Mouse (Mus musculus): ENCODE measurements around the gene Magi1. TPM values are rescaled to one million over a fixed set of nuclear protein-coding genes. Genes with fewer than 3 reads are reported as not detected.

Gene Magi1
- total and polyA plus RNA-seq, 2 experiments = 4.9 to 17.7 TPM

DNA sequence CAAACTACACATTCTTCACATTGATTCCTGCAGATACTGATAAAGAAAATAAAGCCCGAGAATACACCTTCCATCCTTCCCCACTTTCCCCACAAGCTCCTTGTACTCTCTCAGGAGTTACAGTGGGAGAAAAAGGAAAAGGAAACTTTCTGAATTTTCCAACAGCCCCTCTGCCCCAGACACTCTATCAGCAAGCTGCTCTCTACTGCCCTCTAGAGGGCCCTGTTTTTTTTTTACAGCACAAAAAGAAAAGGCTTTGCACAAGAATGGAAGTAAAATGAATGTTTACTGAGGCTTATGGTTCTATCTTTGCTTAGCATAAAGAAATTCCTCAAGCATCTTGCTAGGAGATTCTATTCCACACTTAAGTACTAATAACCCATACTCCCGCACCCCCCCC lies 243.6 kb downstream of the Magi1 start:
- TF ChIP-seq POLR2A (IDR thresholded peaks at IDR 0.05; ENCODE audit: extremely low read depth, insufficient read depth, low read length) = no peak
- TF ChIP-seq CTCF (IDR thresholded peaks at IDR 0.05; ENCODE audit: low read depth, low read length) = peak; percentile 13; the same call in 1 of the 2 replicates
- DNase-seq (ENCODE audit: extremely low read depth, low read depth, low spot score) = no peak
- H3K4me3 ChIP-seq (ENCODE audit: insufficient read depth, low read depth, low read length) = no peak overlapping the region
- H3K27me3 ChIP-seq (ENCODE audit: control insufficient read depth, insufficient read depth, low read length) = no peaks in the 10 kb centered on the region
- H3K4me1 ChIP-seq (ENCODE audit: control insufficient read depth, insufficient read depth, low read length) = no peaks in the 10 kb centered on the region
- no peaks in the 10 kb centered on the region for H3K36me3 ChIP-seq (ENCODE audit: control insufficient read depth, insufficient read depth, low read length)
- WGBS = 77% methylated on average over 2 of the region's 2 CpGs
- no peak overlapping the region for H3K27ac ChIP-seq (replicated peaks; ENCODE audit: insufficient read depth, low read depth, low read length)
- no peak overlapping the region for H3K9ac ChIP-seq (ENCODE audit: low read depth, low read length)
- peaks cover 5% of the 10 kb centered on the region; the same call in 1 of the 2 replicates for H3K79me2 ChIP-seq (ENCODE audit: control insufficient read depth, insufficient read depth, low read length)

DNA sequence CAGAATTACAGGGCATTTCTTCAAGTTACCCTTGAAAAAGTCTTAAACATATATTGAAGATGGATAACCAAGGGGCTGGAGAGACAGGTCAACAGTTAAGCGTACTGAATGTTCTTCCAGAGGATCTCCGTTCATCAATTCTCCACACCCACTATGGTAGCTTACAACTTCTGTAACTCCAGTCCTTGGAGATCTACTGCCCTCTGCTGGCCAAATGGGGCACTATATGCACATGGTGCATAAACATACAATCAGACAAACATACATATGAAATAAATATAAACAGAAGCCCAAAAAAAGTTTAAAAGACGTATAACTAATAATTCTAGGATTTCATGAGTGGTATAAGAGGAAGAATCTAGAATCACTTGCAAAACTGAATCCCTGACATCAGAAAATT lies 244.8 kb downstream of the Magi1 start:
- TF ChIP-seq CTCF (IDR thresholded peaks at IDR 0.05; ENCODE audit: low read depth, low read length) (no peak), POLR2A (IDR thresholded peaks at IDR 0.05; ENCODE audit: extremely low read depth, insufficient read depth, low read length) (no peak)

DNA sequence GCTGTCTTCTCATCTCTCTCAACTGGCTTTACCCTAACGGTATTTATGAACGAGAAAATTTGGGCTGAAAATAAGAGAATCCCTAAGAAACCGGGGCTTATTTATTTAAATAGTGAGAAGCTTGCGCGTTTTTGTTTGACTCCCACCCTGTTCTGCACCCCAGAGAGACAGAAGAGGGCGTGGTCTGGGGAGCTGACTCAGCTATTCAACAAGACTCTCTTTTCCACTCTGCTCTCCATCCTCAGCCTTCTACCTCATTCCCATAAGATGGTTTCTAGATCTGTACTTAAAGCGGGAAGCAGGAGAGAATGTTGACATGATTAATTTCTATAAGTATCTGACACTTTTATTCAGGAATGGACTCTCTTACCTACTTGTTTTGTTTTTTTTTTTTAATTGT lies 247.2 kb downstream of the Magi1 start:
- no peak for DNase-seq (ENCODE audit: extremely low read depth, low read depth, low spot score)
- Histone ChIP-seq H3K4me3 (ENCODE audit: insufficient read depth, low read depth, low read length) (no peak overlapping the region), H3K27ac (replicated peaks; ENCODE audit: insufficient read depth, low read depth, low read length) (no peak overlapping the region), H3K9ac (ENCODE audit: low read depth, low read length) (no peak overlapping the region), H3K27me3 (ENCODE audit: control insufficient read depth, insufficient read depth, low read length) (no peaks in the 10 kb centered on the region), H3K36me3 (ENCODE audit: control insufficient read depth, insufficient read depth, low read length) (no peaks in the 10 kb centered on the region), H3K4me1 (ENCODE audit: control insufficient read depth, insufficient read depth, low read length) (no peaks in the 10 kb centered on the region), H3K79me2 (ENCODE audit: control insufficient read depth, insufficient read depth, low read length) (peaks cover 6% of the 10 kb centered on the region; the same call in 1 of the 2 replicates)
- no peak for TF ChIP-seq POLR2A (IDR thresholded peaks at IDR 0.05; ENCODE audit: extremely low read depth, insufficient read depth, low read length)
- 91% methylated on average over 7 of the region's 7 CpGs for WGBS

More for the DNA sequence above, 244.8 kb downstream of the Magi1 start:
- no peak overlapping the region for H3K9ac ChIP-seq (ENCODE audit: low read depth, low read length)
- no peak overlapping the region for H3K4me3 ChIP-seq (ENCODE audit: insufficient read depth, low read depth, low read length)
- no peaks in the 10 kb centered on the region for H3K36me3 ChIP-seq (ENCODE audit: control insufficient read depth, insufficient read depth, low read length)
- H3K27ac ChIP-seq (replicated peaks; ENCODE audit: insufficient read depth, low read depth, low read length) = no peak overlapping the region
- no peaks in the 10 kb centered on the region for H3K27me3 ChIP-seq (ENCODE audit: control insufficient read depth, insufficient read depth, low read length)
- WGBS = 98% methylated on average over 3 of the region's 3 CpGs
- H3K4me1 ChIP-seq (ENCODE audit: control insufficient read depth, insufficient read depth, low read length) = no peaks in the 10 kb centered on the region
- peaks cover 6% of the 10 kb centered on the region; the same call in 1 of the 2 replicates for H3K79me2 ChIP-seq (ENCODE audit: control insufficient read depth, insufficient read depth, low read length)
- DNase-seq (ENCODE audit: extremely low read depth, low read depth, low spot score) = no peak

DNA sequence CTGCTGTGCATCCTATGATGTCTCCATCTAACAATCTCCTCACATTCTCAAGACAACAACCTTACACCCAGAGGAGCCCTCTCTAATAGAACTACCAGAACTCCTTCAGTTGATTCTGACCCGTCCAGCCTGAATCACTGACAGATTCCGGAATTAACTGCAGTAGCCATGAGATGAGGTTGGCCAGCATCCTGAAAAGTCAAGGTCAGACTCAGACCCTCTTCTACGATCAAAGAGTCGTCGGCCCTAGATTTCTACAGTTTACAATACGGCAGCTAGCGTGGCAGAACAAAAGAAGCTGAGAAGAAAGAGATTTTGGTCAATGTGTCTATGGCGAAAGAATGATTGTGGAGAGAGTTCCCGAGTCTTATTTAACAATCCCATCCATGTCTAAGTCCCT lies 257.4 kb downstream of the Magi1 start:
- WGBS = 93% methylated on average over 9 of the region's 9 CpGs
- no peaks in the 10 kb centered on the region for H3K4me1 ChIP-seq (ENCODE audit: control insufficient read depth, insufficient read depth, low read length)
- peaks cover 10% of the 10 kb centered on the region; the same call in 1 of the 2 replicates for H3K79me2 ChIP-seq (ENCODE audit: control insufficient read depth, insufficient read depth, low read length)
- H3K36me3 ChIP-seq (ENCODE audit: control insufficient read depth, insufficient read depth, low read length) = no peaks in the 10 kb centered on the region
- DNase-seq (ENCODE audit: extremely low read depth, low read depth, low spot score) = no peak
- no peaks in the 10 kb centered on the region for H3K27me3 ChIP-seq (ENCODE audit: control insufficient read depth, insufficient read depth, low read length)
- no peak overlapping the region for H3K9ac ChIP-seq (ENCODE audit: low read depth, low read length)
- H3K27ac ChIP-seq (replicated peaks; ENCODE audit: insufficient read depth, low read depth, low read length) = no peak overlapping the region
- H3K4me3 ChIP-seq (ENCODE audit: insufficient read depth, low read depth, low read length) = no peak overlapping the region
- TF ChIP-seq POLR2A (IDR thresholded peaks at IDR 0.05; ENCODE audit: extremely low read depth, insufficient read depth, low read length) (no peak), CTCF (IDR thresholded peaks at IDR 0.05; ENCODE audit: low read depth, low read length) (no peak)

DNA sequence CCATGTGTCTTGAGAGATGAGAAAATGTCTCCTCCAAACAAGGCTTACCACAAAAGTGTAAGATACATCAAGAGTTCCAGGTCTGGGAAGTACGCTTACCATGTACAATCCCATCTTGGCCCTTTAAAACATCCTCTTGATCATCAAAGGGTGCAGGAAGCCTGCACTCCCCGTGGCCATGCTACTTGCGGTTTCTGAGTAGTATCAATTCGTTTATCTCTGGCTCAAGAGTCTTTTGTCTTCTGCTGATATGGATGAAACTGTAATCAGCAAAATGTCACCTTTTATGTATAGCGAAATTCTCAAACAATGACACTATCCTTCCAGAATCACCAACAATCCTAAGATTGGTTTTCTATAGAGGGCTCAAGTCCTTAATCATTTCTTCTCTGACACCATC lies 261.3 kb downstream of the Magi1 start:
- no peak overlapping the region for H3K4me3 ChIP-seq (ENCODE audit: insufficient read depth, low read depth, low read length)
- no peaks in the 10 kb centered on the region for H3K4me1 ChIP-seq (ENCODE audit: control insufficient read depth, insufficient read depth, low read length)
- no peak overlapping the region for H3K27ac ChIP-seq (replicated peaks; ENCODE audit: insufficient read depth, low read depth, low read length)
- 86% methylated on average over 5 of the region's 5 CpGs for WGBS
- no peak overlapping the region for H3K9ac ChIP-seq (ENCODE audit: low read depth, low read length)
- H3K36me3 ChIP-seq (ENCODE audit: control insufficient read depth, insufficient read depth, low read length) = no peaks in the 10 kb centered on the region
- TF ChIP-seq POLR2A (IDR thresholded peaks at IDR 0.05; ENCODE audit: extremely low read depth, insufficient read depth, low read length) = no peak
- no peak for TF ChIP-seq CTCF (IDR thresholded peaks at IDR 0.05; ENCODE audit: low read depth, low read length)
- no peaks in the 10 kb centered on the region for H3K27me3 ChIP-seq (ENCODE audit: control insufficient read depth, insufficient read depth, low read length)
- DNase-seq (ENCODE audit: extremely low read depth, low read depth, low spot score) = no peak
- H3K79me2 ChIP-seq (ENCODE audit: control insufficient read depth, insufficient read depth, low read length) = peaks cover 12% of the 10 kb centered on the region

DNA sequence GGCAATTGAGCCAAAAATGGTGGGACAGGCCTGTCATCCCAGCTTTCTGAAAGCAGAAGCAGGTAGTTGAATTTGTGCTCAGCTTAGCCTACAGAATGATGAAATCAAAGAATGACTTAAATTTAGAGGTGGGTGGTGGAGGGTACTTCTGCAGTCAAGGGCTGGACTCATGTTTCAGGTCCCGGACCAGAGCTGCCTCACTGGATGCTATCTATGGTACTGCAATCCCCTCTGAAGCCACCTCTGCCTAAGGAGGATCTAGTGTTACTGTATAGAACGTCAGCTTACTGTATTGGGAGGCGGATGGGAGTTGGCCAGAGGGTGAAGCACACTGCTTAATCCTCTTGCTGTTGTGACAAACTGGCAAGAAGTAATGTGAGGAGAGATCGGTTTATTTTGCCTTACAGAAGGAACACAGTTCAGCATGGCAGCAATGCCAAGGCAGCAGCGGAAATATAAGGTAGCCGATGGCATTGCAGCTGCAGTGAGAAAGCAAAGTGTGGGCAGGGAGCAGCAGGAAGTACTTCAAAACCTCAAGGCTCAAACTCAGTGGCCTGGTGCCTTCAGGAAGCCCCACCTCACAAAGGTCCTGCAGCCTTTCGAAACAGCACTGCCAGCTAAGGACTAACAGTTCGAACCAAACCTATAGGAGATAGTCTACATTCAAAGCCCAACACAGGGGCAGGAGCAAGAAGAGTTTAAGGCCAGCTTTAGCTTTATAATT lies 262.3 kb downstream of the Magi1 start:
- no peak for TF ChIP-seq CTCF (IDR thresholded peaks at IDR 0.05; ENCODE audit: low read depth, low read length)
- TF ChIP-seq POLR2A (IDR thresholded peaks at IDR 0.05; ENCODE audit: extremely low read depth, insufficient read depth, low read length) = no peak
- no peak overlapping the region for H3K4me3 ChIP-seq (ENCODE audit: insufficient read depth, low read depth, low read length)
- no peak for DNase-seq (ENCODE audit: extremely low read depth, low read depth, low spot score)
- H3K27ac ChIP-seq (replicated peaks; ENCODE audit: insufficient read depth, low read depth, low read length) = no peak overlapping the region
- H3K4me1 ChIP-seq (ENCODE audit: control insufficient read depth, insufficient read depth, low read length) = no peaks in the 10 kb centered on the region
- peaks cover 12% of the 10 kb centered on the region for H3K79me2 ChIP-seq (ENCODE audit: control insufficient read depth, insufficient read depth, low read length)
- H3K9ac ChIP-seq (ENCODE audit: low read depth, low read length) = no peak overlapping the region
- H3K36me3 ChIP-seq (ENCODE audit: control insufficient read depth, insufficient read depth, low read length) = no peaks in the 10 kb centered on the region
- WGBS = 87% methylated on average over 8 of the region's 8 CpGs
- no peaks in the 10 kb centered on the region for H3K27me3 ChIP-seq (ENCODE audit: control insufficient read depth, insufficient read depth, low read length)
